Mouse (Mus musculus): ENCODE data around the gene Nlrp4c. TPM values are rescaled to one million over a fixed set of nuclear protein-coding genes. Genes with fewer than 3 reads are reported as not detected.

The Nlrp4c gene
- polyA plus RNA-seq, 1 experiment from 2014 or later, result not detected

- ATAC-seq (ENCODE audit: insufficient read depth, low FRiP score), result no peak
- 54% methylated on average over 3 of the region's 3 CpGs for WGBS
- H3K9ac ChIP-seq (ENCODE audit: low read length), result no peak overlapping the region
- H3K36me3 ChIP-seq (ENCODE audit: control insufficient read depth, insufficient read depth, low read length), result peaks cover 15% of the 10 kb centered on the region
- no peaks in the 10 kb centered on the region for H3K27me3 ChIP-seq (ENCODE audit: control insufficient read depth, insufficient read depth, low read length)
- no peaks in the 10 kb centered on the region for H3K4me1 ChIP-seq (ENCODE audit: control insufficient read depth, insufficient read depth, low read length)
- H3K4me3 ChIP-seq (replicated peaks; ENCODE audit: low read length), result no peak overlapping the region
- no peaks in the 10 kb centered on the region for H3K9me3 ChIP-seq (replicated peaks; ENCODE audit: control insufficient read depth, low read length)
- no peak overlapping the region for H3K4me2 ChIP-seq (ENCODE audit: low read depth, low read length)
- no peak overlapping the region for H3K27ac ChIP-seq (ENCODE audit: low read length)
Observed at GRCm38 (mm10) chr7:6139295-6139694, 94.3 kb downstream of the Nlrp4c start.

- 70% methylated on average over 2 of the region's 2 CpGs for WGBS
- peaks cover 9% of the 10 kb centered on the region; the same call in 1 of the 2 replicates for H3K36me3 ChIP-seq (ENCODE audit: control insufficient read depth, insufficient read depth, low read length)
- no peak overlapping the region for H3K9ac ChIP-seq (ENCODE audit: low read length)
- H3K4me2 ChIP-seq (ENCODE audit: low read depth, low read length), result no peak overlapping the region
- H3K4me3 ChIP-seq (replicated peaks; ENCODE audit: low read length), result no peak overlapping the region
- no peaks in the 10 kb centered on the region for H3K9me3 ChIP-seq (replicated peaks; ENCODE audit: control insufficient read depth, low read length)
- no peak overlapping the region for H3K27ac ChIP-seq (ENCODE audit: low read length)
- H3K27me3 ChIP-seq (ENCODE audit: control insufficient read depth, insufficient read depth, low read length), result no peaks in the 10 kb centered on the region
- peaks cover 35% of the 10 kb centered on the region for H3K4me1 ChIP-seq (ENCODE audit: control insufficient read depth, insufficient read depth, low read length)
- ATAC-seq (ENCODE audit: insufficient read depth, low FRiP score), result no peak
Observed at GRCm38 (mm10) chr7:6143991-6144531, 99.1 kb downstream of the Nlrp4c start.

- Histone ChIP-seq H3K4me2 (ENCODE audit: low read depth, low read length) (no peak overlapping the region), H3K27ac (ENCODE audit: low read length) (peak overlapping the region; percentile 25), H3K9ac (ENCODE audit: low read length) (no peak overlapping the region), H3K9me3 (replicated peaks; ENCODE audit: control insufficient read depth, low read length) (no peaks in the 10 kb centered on the region), H3K36me3 (ENCODE audit: control insufficient read depth, insufficient read depth, low read length) (peaks cover 6% of the 10 kb centered on the region; the same call in 1 of the 2 replicates), H3K4me3 (replicated peaks; ENCODE audit: low read length) (no peak overlapping the region), H3K4me1 (ENCODE audit: control insufficient read depth, insufficient read depth, low read length) (peaks cover 38% of the 10 kb centered on the region), H3K27me3 (ENCODE audit: control insufficient read depth, insufficient read depth, low read length) (no peaks in the 10 kb centered on the region)
- no peak for ATAC-seq (ENCODE audit: insufficient read depth, low FRiP score)
- WGBS, result 74% methylated on average over 8 of the region's 8 CpGs
Observed at GRCm38 (mm10) chr7:6145423-6146188, 100.6 kb downstream of the Nlrp4c start.

GRCm38 (mm10) chr7:6146194-6146981 lies 101.4 kb downstream of the Nlrp4c start:
- no peak overlapping the region for H3K4me2 ChIP-seq (ENCODE audit: low read depth, low read length)
- no peak for ATAC-seq (ENCODE audit: insufficient read depth, low FRiP score)
- H3K4me1 ChIP-seq (ENCODE audit: control insufficient read depth, insufficient read depth, low read length), result peaks cover 43% of the 10 kb centered on the region

GRCm38 (mm10) chr7:6146982-6147325 lies 102.0 kb downstream of the Nlrp4c start:
- Histone ChIP-seq H3K4me3 (replicated peaks; ENCODE audit: low read length) (no peak overlapping the region), H3K4me1 (ENCODE audit: control insufficient read depth, insufficient read depth, low read length) (peaks cover 49% of the 10 kb centered on the region), H3K36me3 (ENCODE audit: control insufficient read depth, insufficient read depth, low read length) (peaks cover 3% of the 10 kb centered on the region; the same call in 1 of the 2 replicates), H3K9me3 (replicated peaks; ENCODE audit: control insufficient read depth, low read length) (no peaks in the 10 kb centered on the region), H3K27ac (ENCODE audit: low read length) (peak overlapping the region; percentile 71), H3K9ac (ENCODE audit: low read length) (peak overlapping the region; percentile 2; the same call in 1 of the 2 replicates), H3K27me3 (ENCODE audit: control insufficient read depth, insufficient read depth, low read length) (no peaks in the 10 kb centered on the region), H3K4me2 (ENCODE audit: low read depth, low read length) (no peak overlapping the region)
- ATAC-seq (ENCODE audit: insufficient read depth, low FRiP score), result no peak
- WGBS, result 37% methylated on average over 2 of the region's 2 CpGs

More at GRCm38 (mm10) chr7:6146194-6146981, 101.4 kb downstream of the Nlrp4c start:
- Histone ChIP-seq H3K27me3 (ENCODE audit: control insufficient read depth, insufficient read depth, low read length) (no peaks in the 10 kb centered on the region), H3K4me3 (replicated peaks; ENCODE audit: low read length) (no peak overlapping the region), H3K27ac (ENCODE audit: low read length) (peak overlapping the region; percentile 71), H3K9ac (ENCODE audit: low read length) (peak overlapping the region; percentile 2; the same call in 1 of the 2 replicates), H3K9me3 (replicated peaks; ENCODE audit: control insufficient read depth, low read length) (no peaks in the 10 kb centered on the region), H3K36me3 (ENCODE audit: control insufficient read depth, insufficient read depth, low read length) (peaks cover 6% of the 10 kb centered on the region; the same call in 1 of the 2 replicates)
- 70% methylated on average over 7 of the region's 7 CpGs for WGBS

- H3K36me3 ChIP-seq (ENCODE audit: control insufficient read depth, insufficient read depth, low read length), result no peaks in the 10 kb centered on the region
- H3K4me3 ChIP-seq (replicated peaks; ENCODE audit: low read length), result no peak overlapping the region
- peak overlapping the region; percentile 71 for H3K27ac ChIP-seq (ENCODE audit: low read length)
- 55% methylated on average over 5 of the region's 5 CpGs for WGBS
- H3K4me2 ChIP-seq (ENCODE audit: low read depth, low read length), result no peak overlapping the region
- H3K4me1 ChIP-seq (ENCODE audit: control insufficient read depth, insufficient read depth, low read length), result peaks cover 52% of the 10 kb centered on the region
- H3K27me3 ChIP-seq (ENCODE audit: control insufficient read depth, insufficient read depth, low read length), result no peaks in the 10 kb centered on the region
- peak; percentile 68 for ATAC-seq (ENCODE audit: insufficient read depth, low FRiP score)
- H3K9ac ChIP-seq (ENCODE audit: low read length), result no peak overlapping the region
- H3K9me3 ChIP-seq (replicated peaks; ENCODE audit: control insufficient read depth, low read length), result no peaks in the 10 kb centered on the region
Observed at GRCm38 (mm10) chr7:6147688-6148087, 102.7 kb downstream of the Nlrp4c start.

- 64% methylated on average over 1 of the region's 1 CpGs for WGBS
Observed at GRCm38 (mm10) chr7:6151266-6151665, 106.3 kb downstream of the Nlrp4c start.

GRCm38 (mm10) chr7:6152036-6152435 lies 107.1 kb downstream of the Nlrp4c start:
- H3K4me1 ChIP-seq (ENCODE audit: control insufficient read depth, insufficient read depth, low read length), result peaks cover 59% of the 10 kb centered on the region
- H3K9me3 ChIP-seq (replicated peaks; ENCODE audit: control insufficient read depth, low read length), result no peaks in the 10 kb centered on the region
- 76% methylated on average over 3 of the region's 3 CpGs for WGBS
- H3K4me2 ChIP-seq (ENCODE audit: low read depth, low read length), result no peak overlapping the region
- no peak for ATAC-seq (ENCODE audit: insufficient read depth, low FRiP score)
- H3K27me3 ChIP-seq (ENCODE audit: control insufficient read depth, insufficient read depth, low read length), result no peaks in the 10 kb centered on the region
- H3K27ac ChIP-seq (ENCODE audit: low read length), result peak overlapping the region; percentile 40; the same call in 1 of the 2 replicates
- 0 out of 2 replicates have a peak overlapping the region, but pooled peaks have one; percentile 14 for H3K9ac ChIP-seq (ENCODE audit: low read length)
- no peak overlapping the region for H3K4me3 ChIP-seq (replicated peaks; ENCODE audit: low read length)
- H3K36me3 ChIP-seq (ENCODE audit: control insufficient read depth, insufficient read depth, low read length), result no peaks in the 10 kb centered on the region

More at GRCm38 (mm10) chr7:6151266-6151665, 106.3 kb downstream of the Nlrp4c start:
- H3K4me1 ChIP-seq (ENCODE audit: control insufficient read depth, insufficient read depth, low read length), result peaks cover 59% of the 10 kb centered on the region
- H3K4me2 ChIP-seq (ENCODE audit: low read depth, low read length), result no peak overlapping the region
- H3K4me3 ChIP-seq (replicated peaks; ENCODE audit: low read length), result no peak overlapping the region
- H3K9ac ChIP-seq (ENCODE audit: low read length), result peak overlapping the region; percentile 10; the same call in 1 of the 2 replicates
- no peak for ATAC-seq (ENCODE audit: insufficient read depth, low FRiP score)
- H3K36me3 ChIP-seq (ENCODE audit: control insufficient read depth, insufficient read depth, low read length), result no peaks in the 10 kb centered on the region
- H3K9me3 ChIP-seq (replicated peaks; ENCODE audit: control insufficient read depth, low read length), result no peaks in the 10 kb centered on the region
- no peaks in the 10 kb centered on the region for H3K27me3 ChIP-seq (ENCODE audit: control insufficient read depth, insufficient read depth, low read length)
- peak overlapping the region; percentile 40; the same call in 1 of the 2 replicates for H3K27ac ChIP-seq (ENCODE audit: low read length)
